In the genomic region with DNA sequence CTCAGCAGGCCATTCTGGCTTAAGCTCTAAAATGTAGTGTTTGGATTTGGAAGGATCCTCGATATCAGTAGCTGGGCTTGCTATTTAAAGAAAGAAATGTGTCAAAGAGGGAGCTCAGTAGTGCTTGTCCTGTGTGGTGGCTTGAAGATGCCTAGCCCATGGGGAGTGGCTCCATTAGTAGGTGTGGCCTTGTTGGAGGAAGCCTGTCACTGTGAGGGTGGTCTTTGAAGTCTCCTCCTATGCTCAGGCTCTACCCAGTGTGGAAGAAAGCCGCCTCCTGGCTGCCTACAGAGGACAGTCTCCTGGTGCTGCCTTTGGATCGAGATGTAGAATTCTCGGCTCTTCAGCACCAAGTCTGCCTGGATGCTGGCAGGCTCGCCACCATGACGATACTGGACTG, we compare ENCODE assay signal across 42 mouse cellular contexts. TPM values are rescaled to one million over a fixed set of nuclear protein-coding genes. Genes with fewer than 3 reads are reported as not detected.
DNase-seq lines count a peak whose midpoint lies in the region; ATAC-seq and TF ChIP-seq lines count a peak whose summit lies in the region.
"Had no signal": no experiment of that assay in that cellular context is flagged by ENCODE, and none has a peak within 500 bp of the region (broad histone marks: within the 10 kb centered on the region; RNA-seq: fewer than 3 reads in every experiment).

No protein-coding gene starts in this region.

- TF ChIP-seq EP300 in heart, adult 2 months (IDR thresholded peaks at IDR 0.05; ENCODE audit: insufficient read depth, low read depth, low read length), result no peak

- 57% methylated on average over 6 of the region's 6 CpGs for WGBS in embryonic facial prominence, embryonic 14.5 days
- WGBS in embryonic facial prominence, embryonic 10.5 days, result 52% methylated on average over 6 of the region's 6 CpGs
- WGBS in heart, embryonic 15.5 days, result 42% methylated on average over 6 of the region's 6 CpGs
- WGBS in heart, adult 2 months, result 53% methylated on average over 6 of the region's 6 CpGs

- no peak overlapping the region for H3K4me2 ChIP-seq in embryonic facial prominence, embryonic 14.5 days (ENCODE audit: low read depth, low read length)
- no peak overlapping the region for H3K4me2 ChIP-seq in heart, embryonic 15.5 days
- H3K4me2 ChIP-seq: embryonic facial prominence, embryonic 12.5 days; hindbrain, embryonic 12.5 days; lung, embryonic 15.5 days; midbrain, embryonic 15.5 days had no signal

- intact Hi-C loops in heart, adult 2 months (cut with DNase I), result loop anchor here (5.0 to 10.0 kb wide), 2 partner anchors 87 to 895 kb away; no protein-coding TSS in a partner anchor

- H3K9me3 ChIP-seq in embryonic facial prominence, embryonic 14.5 days (ENCODE audit: control insufficient read depth, low read length), result no peaks in the 10 kb centered on the region
- no peaks in the 10 kb centered on the region for H3K9me3 ChIP-seq in embryonic facial prominence, embryonic 10.5 days
- no peaks in the 10 kb centered on the region for H3K9me3 ChIP-seq in heart, embryonic 15.5 days (replicated peaks)
- no peaks in the 10 kb centered on the region for H3K9me3 ChIP-seq in E14TG2a.4 (ENCODE audit: low read length)
- H3K9me3 ChIP-seq: embryonic facial prominence, embryonic 12.5 days; hindbrain, embryonic 12.5 days; lung, embryonic 15.5 days; midbrain, embryonic 10.5 days; midbrain, embryonic 15.5 days had no signal

- ATAC-seq in embryonic facial prominence, embryonic 14.5 days (ENCODE audit: low read depth), result peak; percentile 67; the same call in 1 of the 2 replicates
- ATAC-seq in heart, embryonic 15.5 days (replicated peaks; ENCODE audit: insufficient number of reproducible peaks, insufficient read depth, low FRiP score, low read depth), result 0 out of 2 replicates have a peak, but pooled peaks have one; percentile 47
- ATAC-seq in inflammation-experienced regulatory T-cells, adult 6 months, result no peak
- ATAC-seq: activated CD4-positive, CD25-positive, alpha-beta regulatory T cell, adult 4 months; forebrain, embryonic 16.5 days; hindbrain, postnatal 0 days; intestine, embryonic 16.5 days; midbrain, embryonic 15.5 days had no signal

- peak; percentile 7 for DNase-seq in embryonic facial prominence, embryonic 14.5 days (ENCODE audit: low spot score)
- DNase-seq in embryonic facial prominence, embryonic 10.5 days (ENCODE audit: low spot score), result no peak
- DNase-seq in heart, adult 2 months, result no peak
- DNase-seq in brain, adult 2 months (ENCODE audit: low read depth, low spot score), result peak; percentile 11
- no peak for DNase-seq in urinary bladder, postnatal 4 days (ENCODE audit: low spot score in 2 of 2)
- DNase-seq: adrenal gland, adult 2 months; adrenal gland, postnatal 36 days; cerebellum, adult 8-10 months; cerebellum, postnatal 25 days; heart, postnatal 10 days; kidney, adult 9 months; kidney, postnatal 14 days; layer of hippocampus, adult 9-11 months; liver; right cerebral cortex, adult 18-20 months; spleen, adult 18-20 months; thymus, postnatal 4 days had no signal

- no peak overlapping the region for H3K4me3 ChIP-seq in embryonic facial prominence, embryonic 14.5 days (ENCODE audit: low read depth, low read length)
- no peak overlapping the region for H3K4me3 ChIP-seq in embryonic facial prominence, embryonic 10.5 days
- no peak overlapping the region for H3K4me3 ChIP-seq in heart, embryonic 15.5 days
- no peak overlapping the region for H3K4me3 ChIP-seq in heart, adult 2 months
- H3K4me3 ChIP-seq in E14TG2a.4 (replicated peaks; ENCODE audit: low read length), result peak overlapping the region; percentile 1; the same call in 1 of the 2 replicates
- H3K4me3 ChIP-seq: embryonic facial prominence, embryonic 12.5 days; erythroblast, embryonic 14.5 days; hindbrain, embryonic 12.5 days; lung, embryonic 15.5 days; midbrain, embryonic 10.5 days; midbrain, embryonic 15.5 days had no signal

- no peaks in the 10 kb centered on the region for H3K27me3 ChIP-seq in embryonic facial prominence, embryonic 14.5 days (replicated peaks; ENCODE audit: control insufficient read depth, insufficient read depth, low read length)
- no peaks in the 10 kb centered on the region for H3K27me3 ChIP-seq in embryonic facial prominence, embryonic 10.5 days (replicated peaks; ENCODE audit: low read depth, poor library complexity, severe bottlenecking)
- H3K27me3 ChIP-seq in heart, embryonic 15.5 days, result no peaks in the 10 kb centered on the region
- H3K27me3 ChIP-seq in heart, adult 2 months (ENCODE audit: control insufficient read depth, insufficient read depth, low read length), result no peaks in the 10 kb centered on the region
- H3K27me3 ChIP-seq in E14TG2a.4 (ENCODE audit: insufficient read depth, low read length), result no peaks in the 10 kb centered on the region
- H3K27me3 ChIP-seq: CH12.LX; embryonic facial prominence, embryonic 12.5 days; hindbrain, embryonic 12.5 days; lung, embryonic 15.5 days; midbrain, embryonic 15.5 days had no signal

- H3K36me3 ChIP-seq in embryonic facial prominence, embryonic 14.5 days (ENCODE audit: control insufficient read depth, insufficient read depth, low read length), result peaks cover 47% of the 10 kb centered on the region
- peaks cover 54% of the 10 kb centered on the region for H3K36me3 ChIP-seq in embryonic facial prominence, embryonic 10.5 days (replicated peaks)
- H3K36me3 ChIP-seq in heart, embryonic 15.5 days, result peaks cover 39% of the 10 kb centered on the region
- H3K36me3 ChIP-seq in heart, adult 2 months (ENCODE audit: control insufficient read depth, insufficient read depth, low read length), result no peaks in the 10 kb centered on the region; the same call in 1 of the 2 replicates
- H3K36me3 ChIP-seq in E14TG2a.4 (ENCODE audit: insufficient read depth, low read length), result peaks cover 37% of the 10 kb centered on the region

- TF ChIP-seq CTCF in heart, adult 2 months (IDR thresholded peaks at IDR 0.05), result no peak
- TF ChIP-seq CTCF in E14TG2a.4 (conservative IDR thresholded peaks at IDR 0.05; ENCODE audit: low read length), result no peak

- no peaks in the 10 kb centered on the region for H3K4me1 ChIP-seq in embryonic facial prominence, embryonic 14.5 days (ENCODE audit: control insufficient read depth, insufficient read depth, low read length)
- no peaks in the 10 kb centered on the region for H3K4me1 ChIP-seq in embryonic facial prominence, embryonic 10.5 days
- 0 out of 2 replicates have a peak, but pooled peaks cover 5% of the 10 kb centered on the region for H3K4me1 ChIP-seq in heart, embryonic 15.5 days (replicated peaks)
- no peaks in the 10 kb centered on the region; the same call in 1 of the 2 replicates for H3K4me1 ChIP-seq in heart, adult 2 months (ENCODE audit: control insufficient read depth, insufficient read depth, low read length)
- H3K4me1 ChIP-seq in E14TG2a.4 (replicated peaks; ENCODE audit: low read depth, low read length), result peaks cover 23% of the 10 kb centered on the region
- H3K4me1 ChIP-seq: embryonic facial prominence, embryonic 12.5 days; hindbrain, embryonic 12.5 days; lung, embryonic 15.5 days; midbrain, embryonic 10.5 days; midbrain, embryonic 15.5 days had no signal

- H3K9ac ChIP-seq in embryonic facial prominence, embryonic 14.5 days (ENCODE audit: low read depth, low read length), result no peak overlapping the region
- H3K9ac ChIP-seq in heart, embryonic 15.5 days, result no peak overlapping the region
- no peak overlapping the region for H3K9ac ChIP-seq in heart, adult 2 months (ENCODE audit: low read depth, low read length)
- H3K9ac ChIP-seq: embryonic facial prominence, embryonic 12.5 days; hindbrain, embryonic 12.5 days; lung, embryonic 15.5 days; midbrain, embryonic 15.5 days had no signal

- TF ChIP-seq POLR2A in heart, adult 2 months (IDR thresholded peaks at IDR 0.05; ENCODE audit: insufficient read depth, low read depth, low read length), result no peak

- H3K79me2 ChIP-seq in heart, adult 2 months (replicated peaks; ENCODE audit: control insufficient read depth, insufficient read depth, low read length), result no peaks in the 10 kb centered on the region

- H3K27ac ChIP-seq in embryonic facial prominence, embryonic 14.5 days (replicated peaks; ENCODE audit: low read depth, low read length), result no peak overlapping the region
- no peak overlapping the region for H3K27ac ChIP-seq in embryonic facial prominence, embryonic 10.5 days (replicated peaks)
- H3K27ac ChIP-seq in heart, embryonic 15.5 days, result peak overlapping the region; percentile 21; the same call in 1 of the 2 replicates
- H3K27ac ChIP-seq in heart, adult 2 months, result no peak overlapping the region
- H3K27ac ChIP-seq: embryonic facial prominence, embryonic 12.5 days; hindbrain, embryonic 12.5 days; hindbrain, postnatal 0 days; lung, embryonic 15.5 days; midbrain, embryonic 10.5 days; midbrain, embryonic 15.5 days had no signal

RNA-seq across cellular contexts. Expression of a gene that starts 10.0 kb away (rescaled TPM):
- 263 and 284 TPM in 2 replicates for polyA plus RNA-seq in embryonic facial prominence, embryonic 14.5 days (2014; fragmentation: Nextera tagmentation; extraction: Ambion mirVana)
- polyA plus RNA-seq in embryonic facial prominence, embryonic 10.5 days (2016; fragmentation: Nextera tagmentation; extraction: Ambion mirVana), result 246 and 254 TPM in 2 replicates
- polyA plus RNA-seq in heart, embryonic 15.5 days (2015; fragmentation: Nextera tagmentation; extraction: Ambion mirVana), result 239 and 276 TPM in 2 replicates
- 100 to 1,000 TPM; 374 to 447 TPM for total RNA-seq in heart, adult 2 months (2021)
- polyA plus RNA-seq in heart, adult 2 months (2012; rRNA removed), result 130 and 191 TPM in 2 replicates
- 100 to 1,000 TPM; 191 to 281 (median 223) TPM for polyA plus RNA-seq in inflammation-experienced regulatory T-cells, adult 6 months (2017; shearing (Covaris generic))

RNA-seq across cellular contexts. Expression of a gene that starts 10.1 kb away (rescaled TPM):
- 22.1 and 22.6 TPM in 2 replicates for polyA plus RNA-seq in embryonic facial prominence, embryonic 14.5 days (2014; fragmentation: Nextera tagmentation; extraction: Ambion mirVana)
- 23.9 and 28.1 TPM in 2 replicates for polyA plus RNA-seq in embryonic facial prominence, embryonic 10.5 days (2016; fragmentation: Nextera tagmentation; extraction: Ambion mirVana)
- 9.1 and 12.5 TPM in 2 replicates for polyA plus RNA-seq in heart, embryonic 15.5 days (2015; fragmentation: Nextera tagmentation; extraction: Ambion mirVana)
- 1 to 10 TPM; 3.3 to 3.5 TPM for total RNA-seq in heart, adult 2 months (2021)
- polyA plus RNA-seq in heart, adult 2 months (2012; rRNA removed), result 2.3 and 4.5 TPM in 2 replicates
- polyA plus RNA-seq in inflammation-experienced regulatory T-cells, adult 6 months (2017; shearing (Covaris generic)), result 100 to 1,000 TPM in 2 of 3 experiments, 10 to 100 TPM in 1; 95.5 to 109 (median 105) TPM

RNA-seq across cellular contexts. Expression of a gene that starts 16.0 kb away (rescaled TPM):
- polyA plus RNA-seq in embryonic facial prominence, embryonic 14.5 days (2014; fragmentation: Nextera tagmentation; extraction: Ambion mirVana), result 0.11 TPM in 1 of 2 replicates, not detected in the other
- not detected in 2 replicates for polyA plus RNA-seq in embryonic facial prominence, embryonic 10.5 days (2016; fragmentation: Nextera tagmentation; extraction: Ambion mirVana)
- not detected in 2 replicates for polyA plus RNA-seq in heart, embryonic 15.5 days (2015; fragmentation: Nextera tagmentation; extraction: Ambion mirVana)
- not detected for total RNA-seq in heart, adult 2 months (2021)
- polyA plus RNA-seq in heart, adult 2 months (2012; rRNA removed), result not detected in 2 replicates
- not detected for polyA plus RNA-seq in inflammation-experienced regulatory T-cells, adult 6 months (2017; shearing (Covaris generic))
- total RNA-seq: adrenal gland, adult 2 months; adrenal gland, postnatal 36 days; CH12.LX; gastrocnemius, adult 8-10 months; gastrocnemius, postnatal 4 days; heart, postnatal 10 days; hindbrain, postnatal 0 days; left cerebral cortex, adult 18-20 months; megakaryocyte progenitor cell, adult 5-6 weeks; neutrophil, adult 5-6 weeks had no signal
- polyA plus RNA-seq: activated CD4-positive, CD25-positive, alpha-beta regulatory T cell, adult 4 months; adrenal gland, adult 2 months; C2C12; embryonic facial prominence, embryonic 12.5 days; erythroblast, embryonic 14.5 days; forebrain, embryonic 11.5 days; forebrain, embryonic 16.5 days; hindbrain, embryonic 12.5 days; hindbrain, postnatal 0 days; intestine, embryonic 16.5 days; limb, embryonic 11.5 days; liver, embryonic 16.5 days; lung, embryonic 15.5 days; midbrain, embryonic 10.5 days; midbrain, embryonic 15.5 days; neural tube, embryonic 11.5 days; testis, adult 2 months had no signal

RNA-seq across cellular contexts. Expression of a gene that starts 28.8 kb away (rescaled TPM):
- 9.6 TPM in 2 replicates for polyA plus RNA-seq in embryonic facial prominence, embryonic 14.5 days (2014; fragmentation: Nextera tagmentation; extraction: Ambion mirVana)
- 7.9 and 8.9 TPM in 2 replicates for polyA plus RNA-seq in embryonic facial prominence, embryonic 10.5 days (2016; fragmentation: Nextera tagmentation; extraction: Ambion mirVana)
- 8.0 and 8.1 TPM in 2 replicates for polyA plus RNA-seq in heart, embryonic 15.5 days (2015; fragmentation: Nextera tagmentation; extraction: Ambion mirVana)
- 10 to 100 TPM; 11.6 to 13.2 TPM for total RNA-seq in heart, adult 2 months (2021)
- 6.8 and 6.9 TPM in 2 replicates for polyA plus RNA-seq in heart, adult 2 months (2012; rRNA removed)
- 1 to 10 TPM; 3.7 to 7.4 (median 7.2) TPM for polyA plus RNA-seq in inflammation-experienced regulatory T-cells, adult 6 months (2017; shearing (Covaris generic))
- polyA plus RNA-seq: erythroblast, embryonic 14.5 days had no signal

RNA-seq across cellular contexts. Expression of a gene that starts 34.1 kb away (rescaled TPM):
- 5.3 and 7.2 TPM in 2 replicates for polyA plus RNA-seq in embryonic facial prominence, embryonic 14.5 days (2014; fragmentation: Nextera tagmentation; extraction: Ambion mirVana)
- polyA plus RNA-seq in embryonic facial prominence, embryonic 10.5 days (2016; fragmentation: Nextera tagmentation; extraction: Ambion mirVana), result 6.6 and 7.5 TPM in 2 replicates
- 4.1 and 4.8 TPM in 2 replicates for polyA plus RNA-seq in heart, embryonic 15.5 days (2015; fragmentation: Nextera tagmentation; extraction: Ambion mirVana)
- 1 to 10 TPM; 3.7 to 4.1 TPM for total RNA-seq in heart, adult 2 months (2021)
- 0.80 and 1.6 TPM in 2 replicates for polyA plus RNA-seq in heart, adult 2 months (2012; rRNA removed)
- 1 to 10 TPM; 1.2 to 1.9 (median 1.8) TPM for polyA plus RNA-seq in inflammation-experienced regulatory T-cells, adult 6 months (2017; shearing (Covaris generic))

Comparison
In these comparisons a context has a peak if more than half of its experiments do, and no peak if none do; other contexts are left out.
1. DNase-seq: peak in embryonic facial prominence, embryonic 14.5 days (single experiment) and brain, adult 2 months (single experiment); none in embryonic facial prominence, embryonic 10.5 days (single experiment), heart, adult 2 months (0 of 2) and urinary bladder, postnatal 4 days (0 of 2).